Mouse (Mus musculus): ENCODE results near the gene Faap24.

Faap24 gene

GRCm38 (mm10) chr7:35365161-35365910 lies 31.3 kb downstream of the Faap24 start:
- no peak for DNase-seq (ENCODE audit: low spot score in 2 of 2)

GRCm38 (mm10) chr7:35362868-35363267 lies 33.8 kb downstream of the Faap24 start:
- DNase-seq (ENCODE audit: low spot score in 2 of 2), result no peak

- DNase-seq (ENCODE audit: low spot score in 2 of 2), result no peak
These were observed 34.4 kb downstream of the Faap24 start for GRCm38 (mm10) chr7:35362253-35362652.

GRCm38 (mm10) chr7:35357621-35358020 lies 39.0 kb downstream of the Faap24 start:
- no peak for DNase-seq (ENCODE audit: low spot score in 2 of 2)

GRCm38 (mm10) chr7:35355303-35355872 lies 41.2 kb downstream of the Faap24 start:
- no peak for DNase-seq (ENCODE audit: low spot score in 2 of 2)

GRCm38 (mm10) chr7:35353306-35353705 lies 43.3 kb downstream of the Faap24 start:
- DNase-seq (ENCODE audit: low spot score in 2 of 2), result no peak

- no peak for DNase-seq (ENCODE audit: low spot score in 2 of 2)
These were observed 45.5 kb downstream of the Faap24 start for GRCm38 (mm10) chr7:35351155-35351554.

GRCm38 (mm10) chr7:35349886-35350684 lies 46.6 kb downstream of the Faap24 start:
- DNase-seq (ENCODE audit: low spot score in 2 of 2), result no peak

GRCm38 (mm10) chr7:35349022-35349421 lies 47.6 kb downstream of the Faap24 start:
- DNase-seq (ENCODE audit: low spot score in 2 of 2), result no peak

- no peak for DNase-seq (ENCODE audit: low spot score in 2 of 2)
These were observed 48.5 kb downstream of the Faap24 start for GRCm38 (mm10) chr7:35347918-35348700.

- no peak for DNase-seq (ENCODE audit: low spot score in 2 of 2)
These were observed 51.8 kb downstream of the Faap24 start for GRCm38 (mm10) chr7:35344785-35345330.

- no peak for DNase-seq (ENCODE audit: low spot score in 2 of 2)
These were observed 54.1 kb downstream of the Faap24 start for GRCm38 (mm10) chr7:35342498-35342897.

Data from spleen, postnatal 36 days (tissue).